Mouse (Mus musculus) ES-Bruce4 (cell line): ENCODE data around the gene Dhrs13. TPM values are rescaled to one million over a fixed set of nuclear protein-coding genes. Genes with fewer than 3 reads are reported as not detected.

ENCODE experiments used
- H3K27ac ChIP-seq: 2 replicates; pipeline ENCODE4 v1.5.1; 2012; ENCODE audit warnings: low read length, inconsistent platforms; ENCODE audit not compliant: insufficient read depth
- H3K27me3 ChIP-seq: 2 replicates; pipeline ENCODE4 v1.6.1; 2012; ENCODE audit warnings: mild to moderate bottlenecking, low read length, inconsistent platforms; ENCODE audit not compliant: control insufficient read depth, poor library complexity, insufficient read depth, severe bottlenecking
- H3K36me3 ChIP-seq: 2 replicates; pipeline ENCODE4 v1.6.1; 2012; ENCODE audit warnings: inconsistent platforms, mild to moderate bottlenecking, low read length, moderate library complexity; ENCODE audit not compliant: control insufficient read depth, poor library complexity, insufficient read depth, severe bottlenecking
- H3K4me1 ChIP-seq: one replicate; pipeline ENCODE4 v1.8.1; 2011; ENCODE audit warnings: low read length; ENCODE audit not compliant: control insufficient read depth, insufficient read depth
- H3K4me3 ChIP-seq: 2 replicates; pipeline ENCODE4 v1.5.1; 2011; ENCODE audit warnings: low read depth, mild to moderate bottlenecking, low read length
- H3K9ac ChIP-seq: 2 replicates; pipeline ENCODE4 v1.6.1; 2012; ENCODE audit warnings: low read depth, mild to moderate bottlenecking, inconsistent platforms; ENCODE audit not compliant: poor library complexity, severe bottlenecking
- H3K9me3 ChIP-seq: replicated peaks from 2 replicates; pipeline ENCODE4 v1.6.1; 2012; ENCODE audit warnings: mild to moderate bottlenecking, low read length, inconsistent platforms; ENCODE audit not compliant: control insufficient read depth, poor library complexity, insufficient read depth, severe bottlenecking
- CTCF ChIP-seq: IDR thresholded peaks from one replicate; pipeline ENCODE4 v1.8.1; 2011; ENCODE audit warnings: low read depth, low read length
- EP300 ChIP-seq: IDR thresholded peaks from 2 replicates; pipeline ENCODE4 v1.6.1; 2011; ENCODE audit warnings: low read depth, low read length; ENCODE audit not compliant: insufficient read depth
- POLR2A ChIP-seq: IDR thresholded peaks from one replicate; pipeline ENCODE4 v1.8.1; 2011; ENCODE audit warnings: low read length; ENCODE audit not compliant: insufficient read depth
- polyA plus RNA-seq: library from polyadenylated mRNA; stranded (reverse); fragments of >200 nt; gene quantifications from 2 replicates; pipeline ENCODE4 v1.2.4, GENCODE M21; 2011; ENCODE audit warnings: low read depth; ENCODE audit not compliant: missing spikeins, insufficient read depth, insufficient read length

Gene Dhrs13
- polyA plus RNA-seq, 1 experiment: 8.7 TPM

DNA sequence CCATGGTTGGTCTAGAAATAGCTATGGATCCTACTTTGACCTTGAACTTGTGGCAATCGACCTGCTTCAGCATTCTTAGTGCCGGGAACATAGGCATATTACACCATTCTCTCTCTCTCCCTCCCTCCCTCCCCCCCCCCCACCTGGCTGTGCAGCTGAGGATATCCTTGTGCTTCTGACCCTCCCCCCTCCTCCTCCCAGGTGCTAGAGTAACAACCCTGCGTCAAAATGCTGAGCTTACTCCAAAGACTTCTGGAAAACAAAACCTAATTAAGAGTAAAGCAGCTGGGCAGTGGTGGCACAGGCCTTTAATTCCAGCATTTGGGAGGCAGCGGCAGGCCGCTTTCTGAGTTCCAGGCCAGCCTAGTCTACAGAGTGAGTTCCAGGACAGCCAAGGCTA lies 37.0 kb downstream of the Dhrs13 start:
- H3K9ac ChIP-seq: no peak overlapping the region
- peaks cover 5% of the 10 kb centered on the region for H3K36me3 ChIP-seq
- no peaks in the 10 kb centered on the region for H3K9me3 ChIP-seq
- H3K4me3 ChIP-seq: no peak overlapping the region
- no peaks in the 10 kb centered on the region for H3K27me3 ChIP-seq
- no peak for TF ChIP-seq POLR2A
- peaks cover 5% of the 10 kb centered on the region for H3K4me1 ChIP-seq
- H3K27ac ChIP-seq: no peak overlapping the region

GRCm38 (mm10) chr11:78069646-78070045 lies 37.6 kb downstream of the Dhrs13 start:
- H3K4me1 ChIP-seq: peaks cover 5% of the 10 kb centered on the region
- H3K9ac ChIP-seq: no peak overlapping the region
- no peak overlapping the region for H3K27ac ChIP-seq
- H3K36me3 ChIP-seq: peaks cover 8% of the 10 kb centered on the region
- H3K4me3 ChIP-seq: no peak overlapping the region
- no peaks in the 10 kb centered on the region for H3K27me3 ChIP-seq
- no peak for TF ChIP-seq POLR2A
- no peak for TF ChIP-seq EP300
- TF ChIP-seq CTCF: no peak
- H3K9me3 ChIP-seq: no peaks in the 10 kb centered on the region

- H3K9ac ChIP-seq: no peak overlapping the region
- TF ChIP-seq EP300 (no peak), POLR2A (no peak), CTCF (no peak)
- peaks cover 18% of the 10 kb centered on the region for H3K36me3 ChIP-seq
- no peak overlapping the region for H3K27ac ChIP-seq
- no peaks in the 10 kb centered on the region for H3K9me3 ChIP-seq
- H3K4me3 ChIP-seq: no peak overlapping the region
- no peaks in the 10 kb centered on the region for H3K27me3 ChIP-seq
- H3K4me1 ChIP-seq: peaks cover 5% of the 10 kb centered on the region
Observed at GRCm38 (mm10) chr11:78071938-78072337, 39.9 kb downstream of the Dhrs13 start.

- H3K27me3 ChIP-seq: no peaks in the 10 kb centered on the region
- H3K27ac ChIP-seq: no peak overlapping the region
- no peak overlapping the region for H3K9ac ChIP-seq
- peaks cover 5% of the 10 kb centered on the region for H3K4me1 ChIP-seq
- H3K36me3 ChIP-seq: peaks cover 19% of the 10 kb centered on the region
- TF ChIP-seq CTCF: no peak
- TF ChIP-seq EP300: no peak
- TF ChIP-seq POLR2A: no peak
- no peak overlapping the region for H3K4me3 ChIP-seq
- no peaks in the 10 kb centered on the region for H3K9me3 ChIP-seq
Observed at GRCm38 (mm10) chr11:78072425-78073130, 40.5 kb downstream of the Dhrs13 start.

- peaks cover 24% of the 10 kb centered on the region for H3K36me3 ChIP-seq
- H3K9ac ChIP-seq: no peak overlapping the region
- no peak for TF ChIP-seq CTCF
- TF ChIP-seq POLR2A: no peak
- H3K27me3 ChIP-seq: no peaks in the 10 kb centered on the region
- no peak overlapping the region for H3K27ac ChIP-seq
- H3K4me1 ChIP-seq: peaks cover 5% of the 10 kb centered on the region
- H3K4me3 ChIP-seq: no peak overlapping the region
- no peaks in the 10 kb centered on the region for H3K9me3 ChIP-seq
Observed at GRCm38 (mm10) chr11:78073577-78074276, 41.6 kb downstream of the Dhrs13 start.

DNA sequence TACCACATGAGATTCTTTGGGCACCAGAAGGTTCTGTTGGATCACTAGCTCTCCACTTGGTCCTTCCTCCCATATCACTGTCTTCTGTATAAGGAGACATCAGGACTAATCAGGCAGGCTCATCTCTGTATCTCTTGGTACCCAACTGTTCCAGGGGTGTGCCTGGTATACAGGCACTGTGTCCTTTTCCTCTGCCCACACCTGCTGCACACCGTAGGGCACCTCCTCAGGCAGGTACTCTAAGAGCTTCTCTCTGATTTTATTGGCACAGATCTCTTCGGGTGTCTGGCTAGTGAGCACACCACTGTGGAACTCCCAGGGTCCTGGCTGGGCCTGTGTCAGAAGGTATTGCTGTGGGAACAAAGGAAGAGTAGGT lies 42.2 kb downstream of the Dhrs13 start:
- H3K9ac ChIP-seq: no peak overlapping the region
- peaks cover 5% of the 10 kb centered on the region for H3K4me1 ChIP-seq
- H3K4me3 ChIP-seq: no peak overlapping the region
- no peaks in the 10 kb centered on the region for H3K9me3 ChIP-seq
- H3K27me3 ChIP-seq: no peaks in the 10 kb centered on the region
- TF ChIP-seq EP300: no peak
- H3K36me3 ChIP-seq: peaks cover 24% of the 10 kb centered on the region
- H3K27ac ChIP-seq: no peak overlapping the region
